Mouse (Mus musculus) myocyte (in vitro differentiated cells): ENCODE data around the gene Mesd.
A peak's percentile ranks its signal among the peaks of the same experiment; 100 is the strongest.

Experiments used
- CEBPB ChIP-seq: IDR thresholded peaks from 2 replicates; pipeline ENCODE4 v1.6.1; 2011; ENCODE audit warnings: mild to moderate bottlenecking, moderate library complexity; ENCODE audit not compliant: poor library complexity, insufficient read depth, severe bottlenecking
- E2F4 ChIP-seq: IDR thresholded peaks from one replicate; pipeline ENCODE4 v1.6.1; 2011; ENCODE audit warnings: mild to moderate bottlenecking, control low read depth, moderate library complexity; ENCODE audit not compliant: insufficient read depth
- MAX ChIP-seq: IDR thresholded peaks from one replicate; pipeline ENCODE4 v1.6.1; 2011; ENCODE audit warnings: low read depth, mild to moderate bottlenecking, control low read depth
- MYOD1 ChIP-seq, 3 experiments: IDR thresholded peaks; one replicate each; pipeline ENCODE4 v1.6.1; 2011; ENCODE audit warnings: control low read depth in 2 of 3, low read depth in 2 of 3, mild to moderate bottlenecking in 2 of 3, moderate library complexity in 1 of 3; ENCODE audit not compliant: insufficient read length in 2 of 3, control insufficient read depth in 1 of 3
- MYOG ChIP-seq, 3 experiments: IDR thresholded peaks; one replicate each; pipeline ENCODE4 v1.6.1; 2011; ENCODE audit warnings: control low read depth in 2 of 3, low read depth in 2 of 3, mild to moderate bottlenecking in 2 of 3; ENCODE audit not compliant: insufficient read length in 2 of 3, control insufficient read depth in 1 of 3, insufficient read depth in 1 of 3
- POLR2A ChIP-seq: IDR thresholded peaks from one replicate; pipeline ENCODE4 v1.6.1; 2011; ENCODE audit warnings: low read depth, mild to moderate bottlenecking, control low read depth, moderate library complexity; ENCODE audit not compliant: insufficient read length
- POLR2AphosphoS2 ChIP-seq: IDR thresholded peaks from one replicate; pipeline ENCODE4 v1.6.1; 2011; ENCODE audit warnings: low read depth, control low read depth; ENCODE audit not compliant: insufficient read length
- REST ChIP-seq: IDR thresholded peaks from one replicate; pipeline ENCODE4 v1.6.1; 2011; ENCODE audit warnings: mild to moderate bottlenecking, control low read depth, moderate library complexity; ENCODE audit not compliant: insufficient read depth, insufficient read length
- TCF12 ChIP-seq: IDR thresholded peaks from one replicate; pipeline ENCODE4 v1.6.1; 2011; ENCODE audit warnings: mild to moderate bottlenecking, control low read depth; ENCODE audit not compliant: poor library complexity, insufficient read depth, severe bottlenecking
- USF1 ChIP-seq: IDR thresholded peaks from one replicate; pipeline ENCODE4 v1.6.1; 2011; ENCODE audit warnings: low read depth, mild to moderate bottlenecking, control low read depth, moderate library complexity

DNA sequence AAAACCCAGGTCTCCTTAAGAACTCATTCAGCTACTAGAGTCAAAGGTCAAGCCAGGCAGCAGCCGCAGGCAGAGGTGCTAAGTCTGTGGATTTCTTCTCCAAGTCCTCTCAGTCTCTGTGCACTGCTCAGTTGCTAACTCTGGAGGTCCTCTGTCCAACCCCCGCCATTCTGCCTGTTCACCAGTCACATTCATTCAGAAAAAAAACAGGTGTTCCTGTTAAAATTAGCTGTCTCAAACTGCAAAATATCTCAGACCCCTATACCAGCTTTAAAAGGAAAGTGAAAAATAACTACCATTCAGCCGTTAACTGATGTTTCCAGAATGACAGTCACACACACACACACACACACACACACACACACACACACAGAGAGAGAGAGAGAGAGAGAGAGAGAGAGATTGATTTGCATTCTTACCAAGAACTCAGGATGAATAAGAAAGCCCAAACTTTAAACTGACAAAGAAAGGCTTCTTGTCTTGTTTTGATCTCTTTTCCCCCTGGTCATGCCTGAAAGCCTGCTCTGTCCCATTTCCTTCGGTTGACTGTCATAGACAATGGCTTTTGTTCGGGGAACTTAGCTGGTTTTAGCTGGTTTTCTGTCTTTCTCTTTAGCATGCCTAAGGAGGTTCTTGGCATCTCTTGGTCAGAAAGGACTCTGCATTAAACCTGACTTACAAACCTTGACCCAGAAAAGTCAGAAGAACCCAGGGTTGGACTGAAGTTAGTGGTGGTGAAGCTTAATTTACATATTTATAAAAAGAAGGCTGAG is 5.4 kb upstream of the Mesd start:
- TF ChIP-seq POLR2A (no peak), USF1 (no peak), MAX (no peak), MYOD1 (IDR thresholded peaks at IDR 0.05; ENCODE audit: control insufficient read depth in 1 of 3, insufficient read length in 2 of 3, low read depth in 2 of 3) (peak in 1 of 3 experiments; percentile 12), POLR2AphosphoS2 (no peak), TCF12 (no peak), REST (no peak), E2F4 (no peak), MYOG (IDR thresholded peaks at IDR 0.05; ENCODE audit: control insufficient read depth in 1 of 3, insufficient read depth in 1 of 3, insufficient read length in 2 of 3, low read depth in 2 of 3) (no peak), CEBPB (no peak)
